Mouse (Mus musculus): Measurements from ENCODE around the gene Slc12a6. TPM values are rescaled to one million over a fixed set of nuclear protein-coding genes. Genes with fewer than 3 reads are reported as not detected.

The Slc12a6 gene
- polyA plus RNA-seq, 1 experiment from 2014 or later = 5.3 TPM

- H3K4me2 ChIP-seq (ENCODE audit: low read depth, low read length) = no peak overlapping the region
- no peaks in the 10 kb centered on the region for H3K4me1 ChIP-seq (ENCODE audit: control insufficient read depth, low read depth, low read length)
- WGBS (ENCODE audit: insufficient replicate concordance) = 57% methylated on average over 2 of the region's 2 CpGs
- no peak overlapping the region for H3K9ac ChIP-seq (ENCODE audit: low read depth, low read length)
- no peak for ATAC-seq (ENCODE audit: low read depth)
- H3K27me3 ChIP-seq (ENCODE audit: control insufficient read depth, insufficient read depth, low read depth, low read length) = no peaks in the 10 kb centered on the region
- no peaks in the 10 kb centered on the region for H3K9me3 ChIP-seq (replicated peaks; ENCODE audit: control insufficient read depth, low read length)
- H3K4me3 ChIP-seq (ENCODE audit: low read depth, low read length) = no peak overlapping the region
- H3K36me3 ChIP-seq (ENCODE audit: control insufficient read depth, insufficient read depth) = peaks cover 56% of the 10 kb centered on the region
- H3K27ac ChIP-seq (ENCODE audit: low read length) = no peak overlapping the region
Measured at GRCm38 (mm10) chr2:112360781-112361169, 95.2 kb downstream of the Slc12a6 start.

- 13% methylated on average over 15 of the region's 15 CpGs for WGBS (ENCODE audit: insufficient replicate concordance)
- Histone ChIP-seq H3K27ac (ENCODE audit: low read length) (peak overlapping the region; percentile 87), H3K9ac (ENCODE audit: low read depth, low read length) (peak overlapping the region; percentile 90), H3K4me1 (ENCODE audit: control insufficient read depth, low read depth, low read length) (peaks cover 13% of the 10 kb centered on the region), H3K4me3 (ENCODE audit: low read depth, low read length) (peak overlapping the region; percentile 99), H3K36me3 (ENCODE audit: control insufficient read depth, insufficient read depth) (peaks cover 17% of the 10 kb centered on the region), H3K9me3 (replicated peaks; ENCODE audit: control insufficient read depth, low read length) (no peaks in the 10 kb centered on the region), H3K27me3 (ENCODE audit: control insufficient read depth, insufficient read depth, low read depth, low read length) (no peaks in the 10 kb centered on the region), H3K4me2 (ENCODE audit: low read depth, low read length) (peak overlapping the region; percentile 84)
- peak; percentile 53 for ATAC-seq (ENCODE audit: low read depth)
Measured at GRCm38 (mm10) chr2:112367222-112367621, 101.6 kb downstream of the Slc12a6 start.

- 1% methylated on average over 46 of the region's 46 CpGs for WGBS (ENCODE audit: insufficient replicate concordance)
- Histone ChIP-seq H3K9ac (ENCODE audit: low read depth, low read length) (peak within 1 kb of the TSS; percentile 90), H3K4me3 (ENCODE audit: low read depth, low read length) (peak within 1 kb of the TSS; percentile 99), H3K4me1 (ENCODE audit: control insufficient read depth, low read depth, low read length) (peaks cover 13% of the 10 kb centered on the region), H3K4me2 (ENCODE audit: low read depth, low read length) (peak within 1 kb of the TSS; percentile 84), H3K27me3 (ENCODE audit: control insufficient read depth, insufficient read depth, low read depth, low read length) (no peaks in the 10 kb centered on the region), H3K36me3 (ENCODE audit: control insufficient read depth, insufficient read depth) (peaks cover 14% of the 10 kb centered on the region), H3K27ac (ENCODE audit: low read length) (peak within 1 kb of the TSS; percentile 87), H3K9me3 (replicated peaks; ENCODE audit: control insufficient read depth, low read length) (no peaks in the 10 kb centered on the region)
- ATAC-seq (ENCODE audit: low read depth) = peak; percentile 84
Measured at GRCm38 (mm10) chr2:112367726-112368673, 102.4 kb downstream of the Slc12a6 start, which contains the start of gene Emc4. Emc4 (minus strand) TSS chr2:112368027.

GRCm38 (mm10) chr2:112369941-112370340 lies 104.3 kb downstream of the Slc12a6 start:
- no peaks in the 10 kb centered on the region for H3K9me3 ChIP-seq (replicated peaks; ENCODE audit: control insufficient read depth, low read length)
- 34% methylated on average over 5 of the region's 5 CpGs for WGBS (ENCODE audit: insufficient replicate concordance)
- H3K4me2 ChIP-seq (ENCODE audit: low read depth, low read length) = no peak overlapping the region
- H3K4me3 ChIP-seq (ENCODE audit: low read depth, low read length) = no peak overlapping the region
- H3K4me1 ChIP-seq (ENCODE audit: control insufficient read depth, low read depth, low read length) = peaks cover 13% of the 10 kb centered on the region
- H3K27ac ChIP-seq (ENCODE audit: low read length) = no peak overlapping the region
- no peak for ATAC-seq (ENCODE audit: low read depth)
- no peak overlapping the region for H3K9ac ChIP-seq (ENCODE audit: low read depth, low read length)
- peaks cover 2% of the 10 kb centered on the region for H3K36me3 ChIP-seq (ENCODE audit: control insufficient read depth, insufficient read depth)
- no peaks in the 10 kb centered on the region for H3K27me3 ChIP-seq (ENCODE audit: control insufficient read depth, insufficient read depth, low read depth, low read length)

GRCm38 (mm10) chr2:112373141-112373540 lies 107.5 kb downstream of the Slc12a6 start:
- no peak for ATAC-seq (ENCODE audit: low read depth)
- no peaks in the 10 kb centered on the region for H3K9me3 ChIP-seq (replicated peaks; ENCODE audit: control insufficient read depth, low read length)
- H3K27me3 ChIP-seq (ENCODE audit: control insufficient read depth, insufficient read depth, low read depth, low read length) = no peaks in the 10 kb centered on the region
- H3K27ac ChIP-seq (ENCODE audit: low read length) = no peak overlapping the region
- H3K9ac ChIP-seq (ENCODE audit: low read depth, low read length) = no peak overlapping the region
- H3K4me3 ChIP-seq (ENCODE audit: low read depth, low read length) = no peak overlapping the region
- WGBS (ENCODE audit: insufficient replicate concordance) = 49% methylated on average over 4 of the region's 4 CpGs
- no peak overlapping the region for H3K4me2 ChIP-seq (ENCODE audit: low read depth, low read length)
- H3K36me3 ChIP-seq (ENCODE audit: control insufficient read depth, insufficient read depth) = no peaks in the 10 kb centered on the region
- H3K4me1 ChIP-seq (ENCODE audit: control insufficient read depth, low read depth, low read length) = no peaks in the 10 kb centered on the region; the same call in 1 of the 2 replicates

- Histone ChIP-seq H3K27ac (ENCODE audit: low read length) (no peak overlapping the region), H3K27me3 (ENCODE audit: control insufficient read depth, insufficient read depth, low read depth, low read length) (no peaks in the 10 kb centered on the region), H3K9me3 (replicated peaks; ENCODE audit: control insufficient read depth, low read length) (no peaks in the 10 kb centered on the region), H3K4me3 (ENCODE audit: low read depth, low read length) (no peak overlapping the region), H3K4me1 (ENCODE audit: control insufficient read depth, low read depth, low read length) (peaks cover 3% of the 10 kb centered on the region), H3K9ac (ENCODE audit: low read depth, low read length) (no peak overlapping the region), H3K4me2 (ENCODE audit: low read depth, low read length) (no peak overlapping the region), H3K36me3 (ENCODE audit: control insufficient read depth, insufficient read depth) (no peaks in the 10 kb centered on the region)
- ATAC-seq (ENCODE audit: low read depth) = no peak
- WGBS (ENCODE audit: insufficient replicate concordance) = 13% methylated on average over 5 of the region's 5 CpGs
Measured at GRCm38 (mm10) chr2:112374610-112375009, 109.0 kb downstream of the Slc12a6 start.

GRCm38 (mm10) chr2:112378973-112379898 lies 113.6 kb downstream of the Slc12a6 start, which contains the start of gene Katnbl1:
Katnbl1 (plus strand) TSS chr2:112379211.
- no peaks in the 10 kb centered on the region for H3K36me3 ChIP-seq (ENCODE audit: control insufficient read depth, insufficient read depth)
- no peaks in the 10 kb centered on the region for H3K9me3 ChIP-seq (replicated peaks; ENCODE audit: control insufficient read depth, low read length)
- peak within 1 kb of the TSS; percentile 78 for H3K4me2 ChIP-seq (ENCODE audit: low read depth, low read length)
- peak within 1 kb of the TSS; percentile 91 for H3K27ac ChIP-seq (ENCODE audit: low read length)
- peak within 1 kb of the TSS; percentile 99 for H3K9ac ChIP-seq (ENCODE audit: low read depth, low read length)
- H3K27me3 ChIP-seq (ENCODE audit: control insufficient read depth, insufficient read depth, low read depth, low read length) = no peaks in the 10 kb centered on the region
- H3K4me3 ChIP-seq (ENCODE audit: low read depth, low read length) = peak within 1 kb of the TSS; percentile 99
- WGBS (ENCODE audit: insufficient replicate concordance) = under 1% methylated on average over 72 of the region's 72 CpGs
- peaks cover 17% of the 10 kb centered on the region for H3K4me1 ChIP-seq (ENCODE audit: control insufficient read depth, low read depth, low read length)
- peak; percentile 100 for ATAC-seq (ENCODE audit: low read depth)

GRCm38 (mm10) chr2:112380131-112380530 lies 114.5 kb downstream of the Slc12a6 start:
- Histone ChIP-seq H3K4me1 (ENCODE audit: control insufficient read depth, low read depth, low read length) (peaks cover 17% of the 10 kb centered on the region), H3K9me3 (replicated peaks; ENCODE audit: control insufficient read depth, low read length) (no peaks in the 10 kb centered on the region), H3K4me3 (ENCODE audit: low read depth, low read length) (peak overlapping the region; percentile 99), H3K9ac (ENCODE audit: low read depth, low read length) (peak overlapping the region; percentile 99), H3K4me2 (ENCODE audit: low read depth, low read length) (peak overlapping the region; percentile 78), H3K36me3 (ENCODE audit: control insufficient read depth, insufficient read depth) (no peaks in the 10 kb centered on the region), H3K27ac (ENCODE audit: low read length) (peak overlapping the region; percentile 91), H3K27me3 (ENCODE audit: control insufficient read depth, insufficient read depth, low read depth, low read length) (no peaks in the 10 kb centered on the region)
- WGBS (ENCODE audit: insufficient replicate concordance) = 26% methylated on average over 8 of the region's 8 CpGs
- ATAC-seq (ENCODE audit: low read depth) = no peak
